Mouse (Mus musculus) lung, postnatal 4 days (tissue): Measurements from ENCODE around the gene Fscn2.

Experiments used
- DNase-seq, 2 experiments: peaks; one replicate each; pipeline ENCODE4 v3.0.0; 2021

Fscn2 gene

DNA sequence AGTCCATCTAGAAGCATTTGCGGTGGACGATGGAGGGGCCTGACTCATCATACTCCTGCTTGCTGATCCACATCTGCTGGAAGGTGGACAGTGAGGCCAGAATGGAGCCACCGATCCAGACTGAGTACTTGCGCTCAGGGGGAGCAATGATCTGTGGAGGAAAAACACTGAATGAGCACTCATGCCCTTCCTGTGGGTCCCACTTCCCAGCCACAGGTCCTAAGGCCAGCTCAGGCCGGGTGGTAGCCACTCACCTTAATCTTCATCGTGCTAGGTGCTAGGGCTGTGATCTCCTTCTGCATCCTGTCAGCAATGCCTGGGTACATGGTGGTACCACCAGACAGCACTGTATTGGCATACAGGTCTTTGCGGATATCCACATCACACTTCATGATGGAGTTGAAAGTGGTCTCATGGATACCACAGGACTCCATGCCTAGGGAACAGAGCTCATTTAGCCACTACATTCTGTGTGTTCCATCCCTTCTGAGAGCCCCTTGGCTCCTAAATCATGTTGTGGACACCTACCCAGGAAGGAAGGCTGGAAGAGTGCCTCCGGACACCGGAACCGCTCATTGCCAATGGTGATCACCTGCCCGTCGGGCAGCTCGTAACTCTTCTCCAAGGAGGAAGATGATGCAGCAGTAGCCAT is 14.8 kb upstream of the Fscn2 start:
- peak; percentile 18 for DNase-seq

GRCm38 (mm10) chr11:120347301-120347700 is 14.0 kb upstream of the Fscn2 start:
- peak; percentile 26 to 44 for DNase-seq

- DNase-seq, result peak; percentile 91 to 95
Measured at GRCm38 (mm10) chr11:120347791-120348683, 13.3 kb upstream of the Fscn2 start, which contains the start of gene Actg1. Gene Actg1 (minus strand): TSS chr11:120348542.

- DNase-seq, result peak; percentile 75
Measured at GRCm38 (mm10) chr11:120348684-120349370, 12.5 kb upstream of the Fscn2 start.

DNA sequence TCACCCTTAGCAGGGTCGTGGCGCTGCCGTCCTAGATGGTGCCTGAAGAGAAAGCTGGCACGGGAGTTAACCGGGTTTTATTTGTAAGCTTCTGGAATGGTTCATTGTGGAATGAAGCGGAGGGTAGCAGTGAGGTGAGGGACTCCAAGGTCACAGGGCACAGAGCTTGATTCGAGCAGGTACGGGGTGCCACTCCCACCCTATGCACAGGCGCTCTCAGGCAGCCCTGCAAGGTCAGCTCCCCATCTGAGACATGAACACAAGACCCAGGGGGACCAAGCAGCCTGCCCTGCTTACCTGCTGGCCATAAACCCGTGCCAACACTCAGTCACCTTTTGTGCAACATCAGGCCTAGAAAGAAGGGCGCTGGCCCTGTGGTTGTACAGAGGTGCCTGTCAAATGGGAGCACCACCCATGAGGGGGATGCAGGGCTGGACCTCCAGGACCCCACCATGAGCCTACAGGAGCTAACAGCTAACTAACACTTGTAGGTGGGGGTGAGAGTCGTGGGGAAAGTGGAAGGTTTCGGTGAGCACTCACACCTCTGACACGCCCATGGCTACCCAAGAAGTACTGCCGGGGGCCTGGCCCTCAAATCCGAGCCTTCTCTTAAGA is 11.9 kb upstream of the Fscn2 start:
- no peak for DNase-seq

DNA sequence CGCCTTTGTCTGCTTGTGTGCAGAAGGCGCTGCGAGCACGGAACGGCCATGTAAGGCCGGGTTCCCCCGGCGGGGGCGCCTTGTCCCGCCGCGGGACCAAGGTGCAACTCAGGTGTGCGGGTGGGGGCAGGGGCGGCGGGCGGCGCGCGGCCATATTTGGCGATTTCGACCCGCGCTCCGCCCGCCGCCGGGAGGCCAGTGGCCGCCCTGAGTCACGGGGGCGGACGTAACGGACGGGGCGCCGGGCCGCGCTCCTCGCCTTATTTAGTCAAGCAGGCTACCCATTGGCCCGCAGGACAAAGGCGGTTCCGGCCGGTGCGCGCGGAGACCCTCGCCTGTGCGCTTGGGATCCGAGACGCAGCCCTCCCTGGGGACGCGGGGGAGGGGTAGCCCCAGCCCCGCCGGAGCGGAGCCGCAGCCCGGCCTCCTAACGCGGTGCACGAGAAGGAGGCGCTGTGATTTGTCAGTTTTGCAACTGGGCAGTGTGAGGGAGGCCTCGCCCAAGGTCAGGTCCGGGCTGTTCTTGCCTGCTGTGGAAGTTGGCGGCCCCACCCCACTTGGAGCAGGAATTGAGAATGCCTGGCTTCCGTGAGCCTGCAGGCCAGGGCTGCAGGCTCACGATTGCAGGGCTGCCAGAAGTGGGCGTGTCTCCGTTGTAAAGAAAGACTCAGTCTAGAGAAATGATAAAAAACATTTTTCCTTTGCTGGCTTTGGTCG is 11.2 kb upstream of the Fscn2 start:
- DNase-seq, result peak; percentile 94 to 97

DNA sequence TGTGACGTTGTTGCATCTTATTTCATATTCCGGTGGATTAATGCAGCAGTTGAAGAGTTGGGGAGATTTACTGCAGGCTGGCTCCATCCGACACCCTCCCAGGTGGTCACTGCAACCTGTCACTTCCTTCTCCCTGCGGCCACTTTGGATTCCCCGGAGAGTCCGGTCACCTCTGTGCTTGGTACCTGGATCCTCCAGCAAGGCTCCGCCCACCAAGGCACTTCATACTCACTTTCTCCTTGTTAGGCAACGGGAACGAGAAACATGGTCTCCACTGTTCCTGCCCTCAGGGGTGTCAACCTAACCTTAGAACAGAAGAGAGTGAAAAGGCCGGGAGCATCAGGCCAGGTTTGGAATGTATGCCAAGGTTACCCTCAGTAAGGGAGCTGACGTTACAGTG is 10.6 kb upstream of the Fscn2 start:
- peak; percentile 72 to 77 for DNase-seq

- DNase-seq, result peak; percentile 15 to 45
Measured at GRCm38 (mm10) chr11:120351250-120352092, 9.9 kb upstream of the Fscn2 start.

GRCm38 (mm10) chr11:120352093-120352350 is 9.3 kb upstream of the Fscn2 start:
- DNase-seq, result peak in 1 of 2 experiments; percentile 28

- DNase-seq, result peak; percentile 67 to 72
Measured at GRCm38 (mm10) chr11:120352571-120353290, 8.6 kb upstream of the Fscn2 start.

DNA sequence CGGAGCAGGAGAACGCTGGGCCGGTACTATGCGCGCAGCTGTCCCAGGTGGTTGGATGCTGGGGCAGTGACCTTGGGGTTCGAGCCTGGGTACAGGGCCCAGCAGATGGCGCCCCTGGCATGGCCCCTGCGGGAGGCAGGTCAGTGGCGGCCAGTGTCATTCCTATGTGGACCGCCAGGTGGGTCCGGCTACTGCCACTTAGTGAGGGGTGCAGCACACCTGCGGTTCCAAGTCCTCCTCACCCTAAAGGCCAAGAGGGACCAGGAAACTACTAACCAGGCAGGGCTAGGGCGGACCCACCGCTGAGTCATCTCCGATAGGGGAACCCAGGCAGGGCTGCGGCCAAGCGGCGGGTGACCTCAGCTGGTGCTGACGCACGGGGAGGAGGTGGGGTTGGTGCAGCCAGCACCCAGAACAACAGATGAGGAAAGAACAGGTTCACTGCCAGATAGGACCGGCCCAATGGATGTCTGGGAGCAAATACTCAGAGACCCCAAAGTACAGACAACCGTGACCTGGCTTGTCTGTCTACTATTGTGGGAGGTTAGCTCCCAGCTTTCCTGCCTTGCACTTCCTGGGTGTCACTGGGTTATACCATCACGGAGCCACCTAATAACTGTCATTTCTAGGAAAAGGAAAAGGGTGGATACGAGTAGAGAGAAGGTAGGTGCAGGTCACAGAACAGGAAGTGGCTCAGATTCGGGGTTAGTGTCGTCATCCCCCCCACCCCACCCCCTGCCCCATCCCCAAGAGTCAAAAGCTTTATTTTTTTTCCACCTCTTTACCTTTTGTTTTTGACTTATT is 7.6 kb upstream of the Fscn2 start:
- DNase-seq, result peak; percentile 92 to 93

DNA sequence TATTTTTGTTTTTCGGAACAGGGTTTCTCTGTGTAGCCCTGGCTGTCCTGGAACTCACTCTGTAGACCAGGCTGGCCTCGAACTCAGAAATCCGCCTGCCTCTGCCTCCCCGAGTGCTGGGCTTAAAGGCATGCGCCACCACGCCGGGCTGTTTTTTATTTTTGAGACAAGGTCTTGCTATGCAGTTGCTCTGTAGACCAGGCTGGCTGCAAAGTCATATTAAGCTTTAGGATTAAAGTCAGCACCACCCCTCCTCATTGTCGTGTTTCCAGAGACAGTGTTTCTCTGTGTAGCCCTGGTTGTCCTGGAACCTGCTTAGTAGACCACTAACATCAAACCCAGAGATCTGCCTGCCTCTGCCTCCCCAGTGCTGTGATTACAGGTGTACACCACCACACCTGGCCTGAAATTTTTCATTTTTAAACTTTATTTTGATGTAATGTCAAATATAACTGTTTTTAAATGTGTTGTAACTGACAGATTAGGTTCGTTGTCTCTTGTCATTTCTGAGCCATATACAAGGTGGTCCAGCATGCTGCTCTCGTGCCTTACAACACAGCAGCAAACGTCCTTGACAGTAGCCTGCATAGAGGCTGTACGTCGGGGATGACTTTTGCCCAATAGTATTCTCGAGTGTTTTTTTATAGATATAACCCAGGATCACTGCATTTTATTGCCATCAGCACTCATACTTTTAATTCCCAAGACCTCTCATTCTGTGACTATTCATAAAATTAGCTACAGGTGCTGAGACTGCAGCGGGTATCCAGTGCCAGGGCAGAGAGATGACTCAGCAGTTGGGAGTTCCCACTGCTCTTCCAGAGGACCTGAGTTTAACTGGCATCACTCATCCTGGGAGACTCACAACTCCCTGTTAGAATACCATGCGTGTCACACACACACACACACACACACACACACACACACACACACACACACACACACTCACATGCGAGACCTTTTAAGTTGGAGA is 6.7 kb upstream of the Fscn2 start:
- DNase-seq, result peak in 1 of 2 experiments; percentile 19

- DNase-seq, result peak in 1 of 2 experiments; percentile 16
Measured at GRCm38 (mm10) chr11:120355277-120356039, 5.9 kb upstream of the Fscn2 start.

GRCm38 (mm10) chr11:120356319-120356840 is 5.0 kb upstream of the Fscn2 start:
- DNase-seq, result no peak

DNA sequence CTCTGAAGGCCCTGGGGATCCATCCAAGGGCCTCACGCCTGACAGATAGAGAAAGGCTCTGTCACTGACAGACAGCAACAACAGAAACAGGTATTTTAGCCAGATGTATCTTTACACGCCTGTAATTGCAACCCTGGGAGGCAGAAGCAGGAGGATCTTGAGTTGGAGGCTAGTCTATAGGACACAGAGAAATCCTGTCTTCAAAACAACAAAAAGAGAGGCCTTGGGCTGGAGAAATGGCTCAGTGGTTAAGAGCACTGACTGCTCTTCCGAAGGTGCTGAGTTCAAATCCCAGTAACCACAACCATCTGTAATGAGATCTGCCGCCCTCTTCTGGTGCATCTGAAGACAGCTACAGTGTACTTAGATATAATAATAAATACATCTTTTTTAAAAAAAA is 4.4 kb upstream of the Fscn2 start:
- DNase-seq, result no peak

DNA sequence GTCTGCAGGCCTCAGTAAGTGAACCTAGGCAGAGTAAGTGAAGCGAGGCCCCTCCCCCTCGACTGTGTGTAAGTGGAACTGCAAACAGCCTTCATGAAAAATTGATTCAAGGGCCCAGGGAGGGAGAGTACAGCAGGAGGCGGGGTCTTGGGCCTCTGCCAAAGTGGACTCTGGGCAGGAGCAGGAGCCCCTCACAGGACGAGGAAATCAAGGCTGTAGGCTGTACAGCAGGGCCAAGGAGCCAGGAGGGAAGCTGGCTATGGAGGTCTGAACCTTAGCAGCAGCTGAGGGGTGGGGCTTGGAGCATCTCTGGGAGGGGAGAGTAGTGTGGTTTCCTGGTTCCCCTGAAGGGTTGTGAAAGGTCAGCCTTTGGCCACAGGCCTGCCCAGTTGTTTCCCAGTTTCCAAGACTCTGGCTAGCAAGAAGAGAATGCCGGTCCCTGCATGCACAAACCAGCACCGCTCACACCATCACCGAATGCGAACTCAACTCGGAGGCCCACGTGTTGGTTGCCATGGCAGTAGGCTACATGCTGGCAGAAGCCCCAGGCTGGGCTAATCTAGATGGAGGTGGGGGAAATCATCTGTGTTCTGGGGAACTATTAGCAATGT is 3.4 kb upstream of the Fscn2 start:
- DNase-seq, result peak; percentile 87 to 91

- DNase-seq, result peak in 1 of 2 experiments; percentile 32
Measured at GRCm38 (mm10) chr11:120359391-120359790, 1.9 kb upstream of the Fscn2 start.
